In genomic region chr2:164456413-164456812, GRCm38 (mm10) we compare ENCODE assay signal across 10 mouse cellular contexts. TPM values are rescaled to one million over a fixed set of nuclear protein-coding genes. Genes with fewer than 3 reads are reported as not detected.
DNase-seq lines count a peak whose midpoint lies in the region; ATAC-seq and TF ChIP-seq lines count a peak whose summit lies in the region.
"Had no signal": no experiment of that assay in that cellular context is flagged by ENCODE, and none has a peak within 500 bp of the region (broad histone marks: within the 10 kb centered on the region; RNA-seq: fewer than 3 reads in every experiment).

No protein-coding gene starts in this region.

- H3K27me3 ChIP-seq in liver, adult 2 months (ENCODE audit: control insufficient read depth, insufficient read depth, low read length): no peaks in the 10 kb centered on the region
- no peaks in the 10 kb centered on the region for H3K27me3 ChIP-seq in embryonic facial prominence, embryonic 15.5 days
- H3K27me3 ChIP-seq in limb, embryonic 10.5 days (ENCODE audit: low read depth, poor library complexity, severe bottlenecking): no peaks in the 10 kb centered on the region
- H3K27me3 ChIP-seq in small intestine, adult 2 months (ENCODE audit: control insufficient read depth, insufficient read depth, low read length): no peaks in the 10 kb centered on the region

- H3K9me3 ChIP-seq in embryonic facial prominence, embryonic 15.5 days (replicated peaks): no peaks in the 10 kb centered on the region
- no peaks in the 10 kb centered on the region for H3K9me3 ChIP-seq in limb, embryonic 10.5 days (replicated peaks)
- H3K9me3 ChIP-seq: megakaryocyte, embryonic 14.5 days had no signal

- H3K79me2 ChIP-seq in liver, adult 2 months (ENCODE audit: control insufficient read depth, insufficient read depth, low read length): peaks cover 4% of the 10 kb centered on the region; the same call in 1 of the 2 replicates

- WGBS in liver, adult 2 months: 41% methylated on average over 1 of the region's 1 CpGs
- 85% methylated on average over 1 of the region's 1 CpGs for WGBS in embryonic facial prominence, embryonic 15.5 days
- WGBS in limb, embryonic 10.5 days: 85% methylated on average over 1 of the region's 1 CpGs
- WGBS in small intestine, adult 2 months: 55% methylated on average over 1 of the region's 1 CpGs

- ATAC-seq in embryonic facial prominence, embryonic 15.5 days (ENCODE audit: insufficient number of reproducible peaks, low FRiP score, low TSS enrichment, low read depth): no peak

- H3K9ac ChIP-seq in liver, adult 2 months (ENCODE audit: low read depth, low read length): peak overlapping the region; percentile 67
- no peak overlapping the region for H3K9ac ChIP-seq in embryonic facial prominence, embryonic 15.5 days

- peak; percentile 65 for DNase-seq in liver, adult 2 months (ENCODE audit: extremely low read depth, low read depth, low spot score)
- DNase-seq in liver: no peak
- DNase-seq in limb, embryonic 10.5 days (ENCODE audit: low spot score): no peak
- DNase-seq in thymus, postnatal 0 days (ENCODE audit: low spot score): no peak
- DNase-seq in adrenal gland, postnatal 14 days: no peak

- H3K27ac ChIP-seq in liver, adult 2 months (replicated peaks; ENCODE audit: insufficient read depth, low read depth, low read length): peak overlapping the region; percentile 99
- H3K27ac ChIP-seq in embryonic facial prominence, embryonic 15.5 days (replicated peaks): no peak overlapping the region
- peak overlapping the region; percentile 79 for H3K27ac ChIP-seq in limb, embryonic 10.5 days
- H3K27ac ChIP-seq in small intestine, adult 2 months (ENCODE audit: insufficient read depth, low read depth, low read length): peak overlapping the region; percentile 46

- no peak for TF ChIP-seq CTCF in liver, adult 2 months (IDR thresholded peaks at IDR 0.05; ENCODE audit: low read depth, low read length)
- no peak for TF ChIP-seq CTCF in small intestine, adult 2 months (IDR thresholded peaks at IDR 0.05; ENCODE audit: extremely low read depth, insufficient read length, insufficient replicate concordance, low read depth, low read length)

- H3K4me1 ChIP-seq in liver, adult 2 months (ENCODE audit: control insufficient read depth, insufficient read depth, low read length): peaks cover 24% of the 10 kb centered on the region
- H3K4me1 ChIP-seq in embryonic facial prominence, embryonic 15.5 days: peaks cover 47% of the 10 kb centered on the region
- H3K4me1 ChIP-seq in limb, embryonic 10.5 days: peaks cover 36% of the 10 kb centered on the region
- H3K4me1 ChIP-seq in small intestine, adult 2 months (ENCODE audit: control insufficient read depth, insufficient read depth, insufficient read length, low read length): peaks cover 30% of the 10 kb centered on the region; the same call in 1 of the 2 replicates

- 0 out of 2 replicates have a peak overlapping the region, but pooled peaks have one; percentile 38 for H3K4me2 ChIP-seq in embryonic facial prominence, embryonic 15.5 days (replicated peaks)

- no peaks in the 10 kb centered on the region for H3K36me3 ChIP-seq in liver, adult 2 months (ENCODE audit: control insufficient read depth, insufficient read depth, low read length)
- H3K36me3 ChIP-seq in embryonic facial prominence, embryonic 15.5 days: no peaks in the 10 kb centered on the region
- no peaks in the 10 kb centered on the region for H3K36me3 ChIP-seq in limb, embryonic 10.5 days
- no peaks in the 10 kb centered on the region for H3K36me3 ChIP-seq in small intestine, adult 2 months (ENCODE audit: control insufficient read depth, insufficient read depth, low read length)

- no peak for TF ChIP-seq POLR2A in liver, adult 2 months (IDR thresholded peaks at IDR 0.05; ENCODE audit: extremely low read depth, insufficient read depth, low read length)
- TF ChIP-seq POLR2A in small intestine, adult 2 months (IDR thresholded peaks at IDR 0.05; ENCODE audit: low read depth, low read length): no peak

- no peak overlapping the region for H3K4me3 ChIP-seq in liver, adult 2 months (ENCODE audit: insufficient read depth, low read depth, low read length)
- no peak overlapping the region for H3K4me3 ChIP-seq in embryonic facial prominence, embryonic 15.5 days (replicated peaks)
- H3K4me3 ChIP-seq in limb, embryonic 10.5 days: peak overlapping the region; percentile 31
- no peak overlapping the region for H3K4me3 ChIP-seq in small intestine, adult 2 months (ENCODE audit: low read depth, low read length)

RNA-seq across cellular contexts. Expression of gene Sys1, which starts 0.4 kb away (rescaled TPM):
- total RNA-seq in liver, adult 2 months (2014; rRNA removed): 33.7 and 40.9 TPM in 2 replicates
- polyA plus RNA-seq in liver, adult 2 months (2012; rRNA removed): 145 and 157 TPM in 2 replicates
- 66.3 and 67.8 TPM in 2 replicates for polyA plus RNA-seq in embryonic facial prominence, embryonic 15.5 days (2015; fragmentation: Nextera tagmentation; extraction: Ambion mirVana)
- polyA plus RNA-seq in limb, embryonic 10.5 days (2016; fragmentation: Nextera tagmentation; extraction: Ambion mirVana): 54.4 and 54.5 TPM in 2 replicates
- polyA plus RNA-seq in small intestine, adult 2 months (2012; rRNA removed): 187 and 276 TPM in 2 replicates
- 77.2 and 83.7 TPM in 2 replicates for polyA plus RNA-seq in thymus, postnatal 0 days (2015; fragmentation: Nextera tagmentation; extraction: Ambion mirVana)
- total RNA-seq in adrenal gland, postnatal 14 days (2021): 31.2 and 34.2 TPM in 2 replicates

RNA-seq across cellular contexts. Expression of gene Gm20458, which starts 4.4 kb away (rescaled TPM):
- 0.46 TPM in 1 of 2 replicates, not detected in the other for total RNA-seq in liver, adult 2 months (2014; rRNA removed)
- 11.7 and 14.2 TPM in 2 replicates for polyA plus RNA-seq in liver, adult 2 months (2012; rRNA removed)
- polyA plus RNA-seq in embryonic facial prominence, embryonic 15.5 days (2015; fragmentation: Nextera tagmentation; extraction: Ambion mirVana): 12.2 and 12.5 TPM in 2 replicates
- 2.2 and 3.2 TPM in 2 replicates for polyA plus RNA-seq in limb, embryonic 10.5 days (2016; fragmentation: Nextera tagmentation; extraction: Ambion mirVana)
- 35.0 and 79.8 TPM in 2 replicates for polyA plus RNA-seq in small intestine, adult 2 months (2012; rRNA removed)
- 19.4 and 21.5 TPM in 2 replicates for polyA plus RNA-seq in thymus, postnatal 0 days (2015; fragmentation: Nextera tagmentation; extraction: Ambion mirVana)
- 0.82 and 5.9 TPM in 2 replicates for total RNA-seq in adrenal gland, postnatal 14 days (2021)

RNA-seq across cellular contexts. Expression of gene Sdc4, which starts 12.7 kb away (rescaled TPM):
- total RNA-seq in liver, adult 2 months (2014; rRNA removed): 511 and 573 TPM in 2 replicates
- 178 and 182 TPM in 2 replicates for polyA plus RNA-seq in liver, adult 2 months (2012; rRNA removed)
- polyA plus RNA-seq in embryonic facial prominence, embryonic 15.5 days (2015; fragmentation: Nextera tagmentation; extraction: Ambion mirVana): 113 and 114 TPM in 2 replicates
- 22.1 and 24.2 TPM in 2 replicates for polyA plus RNA-seq in limb, embryonic 10.5 days (2016; fragmentation: Nextera tagmentation; extraction: Ambion mirVana)
- 21.3 and 52.2 TPM in 2 replicates for polyA plus RNA-seq in small intestine, adult 2 months (2012; rRNA removed)
- polyA plus RNA-seq in thymus, postnatal 0 days (2015; fragmentation: Nextera tagmentation; extraction: Ambion mirVana): 28.7 and 40.4 TPM in 2 replicates
- 153 and 208 TPM in 2 replicates for total RNA-seq in adrenal gland, postnatal 14 days (2021)

RNA-seq across cellular contexts. Expression of gene Trp53tg5, which starts 17.1 kb away (rescaled TPM):
- total RNA-seq in liver, adult 2 months (2014; rRNA removed): not detected in 2 replicates
- polyA plus RNA-seq in liver, adult 2 months (2012; rRNA removed): not detected in 2 replicates
- not detected in 2 replicates for polyA plus RNA-seq in embryonic facial prominence, embryonic 15.5 days (2015; fragmentation: Nextera tagmentation; extraction: Ambion mirVana)
- polyA plus RNA-seq in limb, embryonic 10.5 days (2016; fragmentation: Nextera tagmentation; extraction: Ambion mirVana): not detected in 2 replicates
- polyA plus RNA-seq in small intestine, adult 2 months (2012; rRNA removed): not detected in 2 replicates
- polyA plus RNA-seq in thymus, postnatal 0 days (2015; fragmentation: Nextera tagmentation; extraction: Ambion mirVana): not detected in 2 replicates
- total RNA-seq in adrenal gland, postnatal 14 days (2021): not detected in 2 replicates
- total RNA-seq: common myeloid progenitor, adult 5-6 weeks; heart, postnatal 14 days had no signal

RNA-seq across cellular contexts. Expression of gene Dbndd2, which starts 29.5 kb away (rescaled TPM):
- total RNA-seq in liver, adult 2 months (2014; rRNA removed): 8.1 and 10.1 TPM in 2 replicates
- 7.6 and 9.5 TPM in 2 replicates for polyA plus RNA-seq in liver, adult 2 months (2012; rRNA removed)
- polyA plus RNA-seq in embryonic facial prominence, embryonic 15.5 days (2015; fragmentation: Nextera tagmentation; extraction: Ambion mirVana): 8.4 and 10.3 TPM in 2 replicates
- polyA plus RNA-seq in limb, embryonic 10.5 days (2016; fragmentation: Nextera tagmentation; extraction: Ambion mirVana): 0.70 and 2.1 TPM in 2 replicates
- 38.4 and 61.6 TPM in 2 replicates for polyA plus RNA-seq in small intestine, adult 2 months (2012; rRNA removed)
- polyA plus RNA-seq in thymus, postnatal 0 days (2015; fragmentation: Nextera tagmentation; extraction: Ambion mirVana): 12.6 and 15.3 TPM in 2 replicates
- total RNA-seq in adrenal gland, postnatal 14 days (2021): 10.0 and 13.8 TPM in 2 replicates
